Mouse (Mus musculus): Measurements from ENCODE around the gene Hist1h4k. TPM values are rescaled to one million over a fixed set of nuclear protein-coding genes. Genes with fewer than 3 reads are reported as not detected.
A peak's percentile ranks its signal among the peaks of the same experiment; 100 is the strongest.
"Not testable (repeated sequence)": the region's sequence is repeated elsewhere in the genome, so short reads cannot be mapped to it uniquely, and the experiment has no call there.

The Hist1h4k gene
- total and polyA plus RNA-seq, 2 experiments from 2014 or later, result 0.80 to 434 TPM

- Histone ChIP-seq H3K36me3 (ENCODE audit: insufficient read depth, low read length) (no peaks in the 10 kb centered on the region), H3K27ac (ENCODE audit: low read depth, low read length) (no peak overlapping the region), H3K4me3 (ENCODE audit: low read depth, low read length) (peak overlapping the region; percentile 39), H3K4me1 (ENCODE audit: insufficient read depth, low read length) (no peaks in the 10 kb centered on the region; the same call in 1 of the 2 replicates), H3K4me2 (ENCODE audit: low read depth, low read length, poor library complexity, severe bottlenecking) (peak overlapping the region; percentile 50), H3K27me3 (ENCODE audit: insufficient read depth, low read length) (no peaks in the 10 kb centered on the region), H3K9me3 (ENCODE audit: low read length) (no peaks in the 10 kb centered on the region), H3K9ac (replicated peaks; ENCODE audit: low read length, poor library complexity, severe bottlenecking) (no peak overlapping the region)
- DNase-seq (ENCODE audit: low spot score), result peak; percentile 51
- WGBS, result 2% methylated on average over 10 of the region's 11 CpGs
- peak; percentile 69 for ATAC-seq (ENCODE audit: low FRiP score)
- no peak for TF ChIP-seq CTCF (IDR thresholded peaks at IDR 0.05)
These were observed 27.9 kb downstream of the Hist1h4k start for GRCm38 (mm10) chr13:21722373-21722925.

- H3K4me2 ChIP-seq (ENCODE audit: low read depth, low read length, poor library complexity, severe bottlenecking), result peak within 1 kb of the TSS; percentile 57
- peak within 1 kb of the TSS; percentile 39 for H3K4me3 ChIP-seq (ENCODE audit: low read depth, low read length)
- not testable (repeated sequence) for H3K36me3 ChIP-seq (ENCODE audit: insufficient read depth, low read length); H3K27me3 ChIP-seq (ENCODE audit: insufficient read depth, low read length); H3K4me1 ChIP-seq (ENCODE audit: insufficient read depth, low read length); H3K27ac ChIP-seq (ENCODE audit: low read depth, low read length); H3K9me3 ChIP-seq (ENCODE audit: low read length); H3K9ac ChIP-seq (replicated peaks; ENCODE audit: low read length, poor library complexity, severe bottlenecking)
- DNase-seq (ENCODE audit: low spot score) (peak; percentile 96), ATAC-seq (ENCODE audit: low FRiP score) (peak; percentile 96)
- WGBS, result under 1% methylated on average over 37 of the region's 37 CpGs
These were observed 28.4 kb downstream of the Hist1h4k start, which contains the start of gene Hist1h2bm for GRCm38 (mm10) chr13:21721757-21722372. TSS of gene Hist1h2bm (plus strand) at chr13:21722044.

GRCm38 (mm10) chr13:21721107-21721756 lies 29.1 kb downstream of the Hist1h4k start:
- not testable (repeated sequence) for H3K4me1 ChIP-seq (ENCODE audit: insufficient read depth, low read length); H3K9ac ChIP-seq (replicated peaks; ENCODE audit: low read length, poor library complexity, severe bottlenecking); H3K27me3 ChIP-seq (ENCODE audit: insufficient read depth, low read length); H3K9me3 ChIP-seq (ENCODE audit: low read length); DNase-seq (ENCODE audit: low spot score); H3K27ac ChIP-seq (ENCODE audit: low read depth, low read length); H3K36me3 ChIP-seq (ENCODE audit: insufficient read depth, low read length)
- 1% methylated on average over 15 of the region's 44 CpGs for WGBS
- ATAC-seq (ENCODE audit: low FRiP score), result 0 out of 2 replicates have a peak, but pooled peaks have one; percentile 2
- TF ChIP-seq CTCF (IDR thresholded peaks at IDR 0.05), result 0 out of 2 replicates have a peak, but pooled peaks have one; percentile 4
- Histone ChIP-seq H3K4me2 (ENCODE audit: low read depth, low read length, poor library complexity, severe bottlenecking) (peak overlapping the region; percentile 57), H3K4me3 (ENCODE audit: low read depth, low read length) (peak overlapping the region; percentile 39)

- Histone ChIP-seq H3K4me2 (ENCODE audit: low read depth, low read length, poor library complexity, severe bottlenecking) (peak overlapping the region; percentile 54), H3K4me1 (ENCODE audit: insufficient read depth, low read length) (peaks cover 2% of the 10 kb centered on the region), H3K9ac (replicated peaks; ENCODE audit: low read length, poor library complexity, severe bottlenecking) (no peak overlapping the region; the same call in 1 of the 2 replicates), H3K27ac (ENCODE audit: low read depth, low read length) (no peak overlapping the region), H3K36me3 (ENCODE audit: insufficient read depth, low read length) (no peaks in the 10 kb centered on the region), H3K9me3 (ENCODE audit: low read length) (no peaks in the 10 kb centered on the region), H3K4me3 (ENCODE audit: low read depth, low read length) (peak overlapping the region; percentile 38), H3K27me3 (ENCODE audit: insufficient read depth, low read length) (no peaks in the 10 kb centered on the region)
- ATAC-seq (ENCODE audit: low FRiP score) (no peak), DNase-seq (ENCODE audit: low spot score) (no peak)
- WGBS, result 63% methylated on average over 4 of the region's 4 CpGs
- no peak for TF ChIP-seq CTCF (IDR thresholded peaks at IDR 0.05)
These were observed 31.8 kb downstream of the Hist1h4k start for GRCm38 (mm10) chr13:21718381-21719080.

- peak; percentile 45 for ATAC-seq (ENCODE audit: low FRiP score)
- under 1% methylated on average over 24 of the region's 56 CpGs for WGBS
- H3K27ac ChIP-seq (ENCODE audit: low read depth, low read length), result peak within 1 kb of the TSS; percentile 71
These were observed 32.6 kb downstream of the Hist1h4k start, which contains the start of gene Hist1h3h for GRCm38 (mm10) chr13:21717397-21718357. TSS of gene Hist1h3h (plus strand) at chr13:21717659.

GRCm38 (mm10) chr13:21716540-21717391 lies 33.5 kb downstream of the Hist1h4k start:
- peak overlapping the region; percentile 50; the same call in 1 of the 2 replicates for H3K9ac ChIP-seq (replicated peaks; ENCODE audit: low read length, poor library complexity, severe bottlenecking)
- not testable (repeated sequence) for H3K4me1 ChIP-seq (ENCODE audit: insufficient read depth, low read length); DNase-seq (ENCODE audit: low spot score); H3K9me3 ChIP-seq (ENCODE audit: low read length); H3K36me3 ChIP-seq (ENCODE audit: insufficient read depth, low read length); H3K27me3 ChIP-seq (ENCODE audit: insufficient read depth, low read length)
- peak; percentile 50 for ATAC-seq (ENCODE audit: low FRiP score)
- H3K4me3 ChIP-seq (ENCODE audit: low read depth, low read length), result peak overlapping the region; percentile 38
- peak overlapping the region; percentile 71 for H3K27ac ChIP-seq (ENCODE audit: low read depth, low read length)
- under 1% methylated on average over 10 of the region's 38 CpGs for WGBS
- peak overlapping the region; percentile 73 for H3K4me2 ChIP-seq (ENCODE audit: low read depth, low read length, poor library complexity, severe bottlenecking)

More at GRCm38 (mm10) chr13:21717397-21718357, 32.6 kb downstream of the Hist1h4k start, which contains the start of gene Hist1h3h:
- peak within 1 kb of the TSS; percentile 73 for H3K4me2 ChIP-seq (ENCODE audit: low read depth, low read length, poor library complexity, severe bottlenecking)
- not testable (repeated sequence) for H3K36me3 ChIP-seq (ENCODE audit: insufficient read depth, low read length); H3K27me3 ChIP-seq (ENCODE audit: insufficient read depth, low read length); H3K4me1 ChIP-seq (ENCODE audit: insufficient read depth, low read length); H3K9me3 ChIP-seq (ENCODE audit: low read length)
- H3K9ac ChIP-seq (replicated peaks; ENCODE audit: low read length, poor library complexity, severe bottlenecking), result peak within 1 kb of the TSS; percentile 50; the same call in 1 of the 2 replicates
- H3K4me3 ChIP-seq (ENCODE audit: low read depth, low read length), result peak within 1 kb of the TSS; percentile 38
- DNase-seq (ENCODE audit: low spot score), result peak; percentile 96

- not testable (repeated sequence) for H3K4me1 ChIP-seq (ENCODE audit: insufficient read depth, low read length); H3K27me3 ChIP-seq (ENCODE audit: insufficient read depth, low read length); H3K9me3 ChIP-seq (ENCODE audit: low read length); H3K36me3 ChIP-seq (ENCODE audit: insufficient read depth, low read length)
- under 1% methylated on average over 24 of the region's 50 CpGs for WGBS
- H3K4me2 ChIP-seq (ENCODE audit: low read depth, low read length, poor library complexity, severe bottlenecking), result peak within 1 kb of the TSS; percentile 73
- peak within 1 kb of the TSS; percentile 38 for H3K4me3 ChIP-seq (ENCODE audit: low read depth, low read length)
- peak; percentile 96 for ATAC-seq (ENCODE audit: low FRiP score)
- H3K9ac ChIP-seq (replicated peaks; ENCODE audit: low read length, poor library complexity, severe bottlenecking), result peak within 1 kb of the TSS; percentile 50; the same call in 1 of the 2 replicates
- peak within 1 kb of the TSS; percentile 71 for H3K27ac ChIP-seq (ENCODE audit: low read depth, low read length)
- DNase-seq (ENCODE audit: low spot score), result peak; percentile 98
These were observed 34.3 kb downstream of the Hist1h4k start, which contains the start of the genes Hist1h2bl and Hist1h2ai for GRCm38 (mm10) chr13:21715864-21716539. TSS of gene Hist1h2bl (minus strand) at chr13:21716143. TSS of gene Hist1h2ai (plus strand) at chr13:21716422.
